Mouse (Mus musculus) urinary bladder, postnatal 4 days (tissue): ENCODE results near the gene 3100002H09Rik.
A peak's percentile ranks its signal among the peaks of the same experiment; 100 is the strongest.

Experiments
- DNase-seq, 2 experiments: peaks; one replicate each; pipeline ENCODE4 v3.0.0; 2021 to 2022; ENCODE audit warnings: low spot score in 2 of 2

3100002H09Rik gene

GRCm38 (mm10) chr4:124615406-124615960, 4.9 kb upstream of the 3100002H09Rik start:
- no peak for DNase-seq

DNA sequence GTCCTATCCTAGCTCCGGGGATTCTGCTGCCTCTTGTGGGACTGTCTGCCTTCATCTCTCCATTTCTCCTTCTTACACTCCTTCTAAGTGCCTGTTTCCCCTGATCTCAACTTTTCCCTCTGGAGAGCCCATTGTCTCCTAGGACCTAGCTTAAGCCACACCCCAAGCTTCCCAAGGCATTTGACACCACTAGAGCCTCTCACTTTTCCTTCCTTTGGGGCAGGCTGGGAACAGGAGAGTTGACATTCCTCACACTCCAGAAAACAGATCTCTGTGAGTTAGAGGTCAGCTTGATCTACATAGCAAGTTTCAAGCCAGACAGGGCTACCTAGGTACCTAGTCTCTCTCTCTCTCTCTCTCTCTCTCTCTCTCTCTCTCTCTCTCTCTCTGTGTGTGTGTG, 3.6 kb upstream of the 3100002H09Rik start:
- DNase-seq, result no peak

DNA sequence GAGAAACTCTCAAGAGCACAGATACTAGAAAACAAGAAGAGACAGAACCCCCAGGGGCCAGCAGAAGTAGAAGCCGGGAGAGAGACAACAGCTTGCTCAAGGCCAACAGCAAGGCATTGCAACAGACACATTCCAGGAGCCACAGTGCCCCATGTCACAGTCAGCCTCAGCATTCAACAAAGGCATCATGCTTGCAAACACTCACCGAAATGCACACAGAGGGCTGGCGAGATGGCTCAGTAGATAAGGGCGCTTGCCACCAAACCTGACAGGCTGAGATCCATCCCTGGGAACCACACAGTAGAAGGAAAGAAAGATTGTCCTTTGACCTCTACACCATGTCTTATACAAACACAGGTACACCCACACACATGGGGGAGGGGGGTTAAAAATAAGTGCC, 1.2 kb upstream of the 3100002H09Rik start:
- no peak for DNase-seq

DNA sequence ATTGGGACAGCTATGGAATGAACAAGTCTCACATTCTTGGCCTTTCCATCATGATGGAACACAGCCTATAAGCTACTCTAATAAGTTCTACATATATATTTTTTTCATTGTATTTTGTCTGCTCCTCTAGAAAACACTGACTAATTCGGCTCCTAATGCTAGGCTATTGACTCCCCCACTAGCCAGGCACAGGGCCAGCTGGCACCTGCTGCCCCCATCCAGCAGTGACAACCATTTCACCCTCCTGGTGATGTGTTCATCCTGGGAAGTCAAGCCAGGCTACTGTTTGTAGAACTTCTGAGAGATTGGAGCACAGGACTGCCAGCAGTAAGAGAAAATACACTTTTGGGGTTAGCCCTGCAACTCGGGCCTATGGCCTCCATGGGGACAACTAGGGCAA, 537 bp downstream of the 3100002H09Rik start:
- DNase-seq, result no peak

- DNase-seq, result no peak
Measured at GRCm38 (mm10) chr4:124607166-124607565, 3.4 kb downstream of the 3100002H09Rik start.

DNA sequence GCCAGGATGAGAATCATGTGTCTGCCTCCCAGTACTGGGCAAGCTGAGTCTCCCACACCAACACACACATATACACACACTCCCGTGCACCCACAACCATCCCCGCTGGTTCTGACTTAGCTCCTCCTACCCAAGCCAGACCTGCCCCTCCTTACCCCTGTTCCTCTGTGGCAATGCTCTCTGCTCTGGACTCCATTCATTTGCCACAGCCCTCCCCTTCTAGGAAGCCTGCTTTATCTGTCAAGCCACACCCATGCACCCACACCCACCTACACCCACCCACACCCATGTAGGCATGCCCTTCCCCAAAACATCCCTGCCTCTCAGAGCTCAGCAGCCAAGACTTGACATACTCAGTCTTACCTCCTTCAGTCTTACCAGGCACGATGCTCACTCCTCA, 4.4 kb downstream of the 3100002H09Rik start:
- no peak for DNase-seq

DNA sequence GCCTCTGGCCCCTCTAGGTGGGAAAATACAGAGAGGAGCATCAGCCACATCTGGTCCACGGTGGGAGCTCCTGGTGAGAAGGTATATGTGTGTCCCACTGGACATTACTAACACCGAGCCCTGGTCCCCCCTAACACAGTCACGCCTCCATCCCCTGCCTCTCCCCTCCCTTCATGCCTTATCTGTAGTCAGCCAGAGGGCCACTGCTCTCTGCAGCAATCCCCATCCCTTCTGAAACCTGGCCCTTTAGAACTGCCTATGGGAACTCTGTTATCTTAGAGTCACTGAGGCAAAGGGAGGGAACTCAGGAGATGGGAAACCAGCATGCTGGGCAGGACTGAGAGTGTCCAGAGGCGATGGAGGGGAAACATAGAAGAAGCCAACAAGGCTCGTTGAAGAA, 5.3 kb downstream of the 3100002H09Rik start:
- DNase-seq, result no peak

DNA sequence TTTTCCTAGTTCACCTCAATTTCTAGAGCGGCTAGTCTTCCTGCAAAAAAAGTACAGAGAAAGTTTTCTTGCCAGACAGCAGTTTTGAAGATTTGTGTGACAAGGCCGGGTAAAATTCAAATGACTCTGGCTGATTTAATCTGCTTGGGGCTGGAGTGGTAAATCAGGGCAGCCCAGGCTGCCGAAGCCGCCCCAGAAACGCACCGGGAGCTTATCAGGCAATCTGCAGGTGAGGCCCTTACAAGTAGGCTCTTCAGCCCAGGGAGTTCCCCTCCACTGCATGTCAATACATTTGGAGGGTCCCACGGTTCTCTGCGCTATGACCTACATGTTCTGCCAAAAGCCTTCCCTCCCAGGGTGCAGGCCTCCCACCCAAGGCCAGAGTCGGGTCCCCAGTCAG, 6.9 kb downstream of the 3100002H09Rik start:
- no peak for DNase-seq

GRCm38 (mm10) chr4:124595929-124596328, 14.7 kb downstream of the 3100002H09Rik start:
- no peak for DNase-seq

DNA sequence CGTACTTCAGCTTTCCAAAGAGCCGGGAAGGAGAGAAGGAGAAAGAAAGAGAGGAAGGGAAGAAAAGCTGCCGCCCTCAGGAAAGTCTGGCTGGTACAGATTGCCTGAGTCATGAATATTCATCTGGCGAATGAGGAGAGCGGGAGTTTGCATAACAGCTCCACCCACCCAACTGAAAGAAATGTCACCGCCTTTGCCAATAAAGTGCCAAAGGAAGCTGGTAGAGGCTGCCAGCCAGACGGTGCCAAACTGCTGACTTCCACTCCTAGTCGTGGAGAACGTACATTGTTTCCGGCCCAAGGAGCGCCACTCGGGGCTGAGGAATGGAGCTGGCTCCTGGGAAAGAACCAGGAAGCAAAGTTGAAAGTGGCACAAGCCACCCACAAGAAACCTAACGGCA, 15.7 kb downstream of the 3100002H09Rik start:
- DNase-seq, result no peak

- DNase-seq, result no peak
Measured at GRCm38 (mm10) chr4:124593691-124594090, 16.9 kb downstream of the 3100002H09Rik start.

- no peak for DNase-seq
Measured at GRCm38 (mm10) chr4:124593210-124593609, 17.4 kb downstream of the 3100002H09Rik start.

- DNase-seq, result no peak
Measured at GRCm38 (mm10) chr4:124592241-124592640, 18.4 kb downstream of the 3100002H09Rik start.

DNA sequence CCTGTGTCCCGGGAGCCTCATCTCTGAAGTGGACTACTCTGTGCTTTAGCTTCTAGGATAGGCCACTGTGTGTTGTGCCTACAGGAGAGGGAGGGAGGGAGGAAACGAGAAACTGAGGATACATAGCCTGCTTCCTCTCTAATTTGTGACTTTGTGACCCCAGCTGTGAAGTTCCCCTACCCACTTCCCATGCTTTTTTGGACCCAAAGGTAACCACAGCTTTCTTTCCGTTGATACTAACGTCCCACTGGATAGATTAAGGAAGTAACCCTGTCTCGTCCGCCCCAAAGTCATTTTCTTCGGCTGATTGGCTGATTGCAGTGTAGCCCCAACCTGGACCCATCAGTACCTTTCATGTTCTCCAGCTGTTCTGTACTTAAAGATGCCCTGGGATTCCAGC, 29.9 kb downstream of the 3100002H09Rik start:
- DNase-seq, result no peak

- no peak for DNase-seq
Measured at GRCm38 (mm10) chr4:124575955-124576445, 34.6 kb downstream of the 3100002H09Rik start.

- no peak for DNase-seq
Measured at GRCm38 (mm10) chr4:124575269-124575954, 35.2 kb downstream of the 3100002H09Rik start.

DNA sequence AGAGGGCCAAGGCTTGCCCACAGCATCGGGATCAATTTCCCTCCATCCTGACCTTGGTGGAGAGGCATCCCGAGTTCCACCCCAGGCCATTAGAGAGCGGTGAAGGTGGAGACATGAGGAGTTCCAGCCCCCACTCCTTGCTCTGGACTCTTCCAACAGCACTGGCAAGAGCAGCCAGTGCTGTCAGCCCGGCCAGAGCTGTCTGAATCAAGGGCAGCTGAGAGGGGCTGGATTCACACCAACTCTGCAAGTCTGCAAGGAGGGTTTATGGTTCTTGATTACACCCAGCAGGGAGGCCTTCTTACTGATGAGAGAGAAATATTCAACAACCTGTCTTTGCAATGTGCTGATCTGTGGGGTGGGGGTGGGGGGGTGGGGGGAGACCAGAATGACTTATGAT, 37.0 kb downstream of the 3100002H09Rik start:
- DNase-seq, result no peak

- DNase-seq, result peak; percentile 74 to 79
Measured at GRCm38 (mm10) chr4:124570977-124571376, 39.6 kb downstream of the 3100002H09Rik start.

DNA sequence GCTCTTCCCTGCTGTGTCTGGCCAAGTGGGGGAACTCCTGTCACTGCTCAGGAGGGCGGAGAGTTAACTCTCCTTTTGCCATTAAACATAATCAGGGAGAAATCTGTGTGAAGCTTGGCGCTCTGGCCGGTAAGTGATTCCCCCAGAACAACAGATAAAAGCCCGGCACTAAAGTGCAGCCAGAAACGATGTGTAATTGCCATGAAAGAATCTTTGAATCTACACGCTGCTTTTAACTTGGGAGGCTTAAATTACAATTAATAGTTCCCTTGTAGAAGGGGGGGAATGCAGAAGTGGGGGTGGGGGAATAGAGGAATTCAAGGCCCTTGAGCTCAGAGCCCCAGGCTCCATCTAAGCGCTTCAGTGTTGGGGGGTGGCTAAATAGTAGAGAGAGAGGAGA, 40.9 kb downstream of the 3100002H09Rik start:
- no peak for DNase-seq

- no peak for DNase-seq
Measured at GRCm38 (mm10) chr4:124563371-124563770, 47.2 kb downstream of the 3100002H09Rik start.

- DNase-seq, result no peak
Measured at GRCm38 (mm10) chr4:124562721-124563120, 47.9 kb downstream of the 3100002H09Rik start.
